Mouse (Mus musculus) testis, adult 2 months (tissue): Measurements from ENCODE around the gene Trmt1l.

ENCODE experiments used
- CTCF ChIP-seq: fragments of 200-500 bp; IDR thresholded peaks from 2 replicates; pipeline ENCODE4 v1.5.1; 2012; ENCODE audit warnings: low read depth, mild to moderate bottlenecking, inconsistent platforms, low read length, moderate library complexity; ENCODE audit not compliant: control insufficient read depth, insufficient read depth, insufficient replicate concordance
- POLR2A ChIP-seq: fragments of 200-500 bp; IDR thresholded peaks from 2 replicates; pipeline ENCODE4 v1.6.1; 2012; ENCODE audit warnings: low read depth, mild to moderate bottlenecking, inconsistent platforms, low read length, moderate library complexity; ENCODE audit not compliant: control insufficient read depth

GRCm38 (mm10) chr1:151390029-151390428, 38.3 kb upstream of the Trmt1l start:
- TF ChIP-seq CTCF (no peak), POLR2A (no peak)
